Mouse (Mus musculus) lung, postnatal 0 days (tissue): ENCODE results near the gene Cmtr1.

Experiments
- CTCF ChIP-seq: IDR thresholded peaks from 2 replicates; pipeline ENCODE4 v1.5.1; 2016; ENCODE audit warnings: antibody characterized with exemption, mild to moderate bottlenecking
- EP300 ChIP-seq: IDR thresholded peaks from 2 replicates; pipeline ENCODE4 v1.6.1; 2016; ENCODE audit warnings: antibody characterized with exemption, mild to moderate bottlenecking, control low read depth

- TF ChIP-seq CTCF (no peak), EP300 (no peak)
Measured at GRCm38 (mm10) chr17:29700573-29700972, 40.2 kb downstream of the Cmtr1 start.
